Mouse (Mus musculus) brain, embryonic 14.5 days (tissue): ENCODE measurements around the gene Dcaf17.

Experiments used
- CTCF ChIP-seq: fragments of 200-500 bp; IDR thresholded peaks from 2 replicates; pipeline ENCODE4 v1.5.1; 2012; ENCODE audit warnings: inconsistent platforms, mild to moderate bottlenecking, moderate library complexity, borderline replicate concordance; ENCODE audit not compliant: insufficient read depth, insufficient read length; ENCODE audit errors: extremely low read depth
- POLR2A ChIP-seq: fragments of 200-500 bp; IDR thresholded peaks from 2 replicates; pipeline ENCODE4 v1.6.1; 2012; ENCODE audit warnings: mild to moderate bottlenecking, inconsistent platforms, borderline replicate concordance; ENCODE audit not compliant: poor library complexity, insufficient read depth, insufficient read length, severe bottlenecking; ENCODE audit errors: extremely low read depth

GRCm38 (mm10) chr2:71120844-71121243 is 65.7 kb downstream of the Dcaf17 start:
- TF ChIP-seq POLR2A = no peak
- TF ChIP-seq CTCF = no peak
